Mouse (Mus musculus): Measurements from ENCODE around the gene Olfr763. TPM values are rescaled to one million over a fixed set of nuclear protein-coding genes. Genes with fewer than 3 reads are reported as not detected.
"Not testable (repeated sequence)": the region's sequence is repeated elsewhere in the genome, so short reads cannot be mapped to it uniquely, and the experiment has no call there.

Gene Olfr763
- polyA plus RNA-seq, 1 experiment from 2014 or later, result not detected

GRCm38 (mm10) chr10:129026018-129026662, 15.5 kb downstream of the Olfr763 start:
- no peaks in the 10 kb centered on the region for H3K9me3 ChIP-seq (replicated peaks; ENCODE audit: control insufficient read depth, low read length)
- no peak overlapping the region for H3K27ac ChIP-seq (ENCODE audit: low read length)
- H3K4me2 ChIP-seq (ENCODE audit: low read depth, low read length), result no peak overlapping the region
- 58% methylated on average over 3 of the region's 3 CpGs for WGBS
- ATAC-seq (ENCODE audit: insufficient read depth, low FRiP score), result no peak
- no peak overlapping the region for H3K9ac ChIP-seq (ENCODE audit: low read length)
- H3K4me3 ChIP-seq (replicated peaks; ENCODE audit: low read length), result no peak overlapping the region
- H3K36me3 ChIP-seq (ENCODE audit: control insufficient read depth, insufficient read depth, low read length), result no peaks in the 10 kb centered on the region
- H3K27me3 ChIP-seq (ENCODE audit: control insufficient read depth, insufficient read depth, low read length), result no peaks in the 10 kb centered on the region
- no peaks in the 10 kb centered on the region for H3K4me1 ChIP-seq (ENCODE audit: control insufficient read depth, insufficient read depth, low read length)

- Histone ChIP-seq H3K36me3 (ENCODE audit: control insufficient read depth, insufficient read depth, low read length) (no peaks in the 10 kb centered on the region), H3K4me3 (replicated peaks; ENCODE audit: low read length) (no peak overlapping the region), H3K9me3 (replicated peaks; ENCODE audit: control insufficient read depth, low read length) (no peaks in the 10 kb centered on the region), H3K27ac (ENCODE audit: low read length) (no peak overlapping the region), H3K4me2 (ENCODE audit: low read depth, low read length) (no peak overlapping the region), H3K27me3 (ENCODE audit: control insufficient read depth, insufficient read depth, low read length) (no peaks in the 10 kb centered on the region), H3K9ac (ENCODE audit: low read length) (no peak overlapping the region), H3K4me1 (ENCODE audit: control insufficient read depth, insufficient read depth, low read length) (no peaks in the 10 kb centered on the region)
- WGBS, result 79% methylated on average over 2 of the region's 2 CpGs
- ATAC-seq (ENCODE audit: insufficient read depth, low FRiP score), result no peak
Observed at GRCm38 (mm10) chr10:129028343-129028742, 17.8 kb downstream of the Olfr763 start.

- no peak within 1 kb of the TSS for H3K9ac ChIP-seq (ENCODE audit: low read length)
- H3K27ac ChIP-seq (ENCODE audit: low read length), result no peak within 1 kb of the TSS
- no peaks in the 10 kb centered on the region for H3K36me3 ChIP-seq (ENCODE audit: control insufficient read depth, insufficient read depth, low read length)
- H3K4me2 ChIP-seq (ENCODE audit: low read depth, low read length), result no peak within 1 kb of the TSS
- no peak for ATAC-seq (ENCODE audit: insufficient read depth, low FRiP score)
- H3K27me3 ChIP-seq (ENCODE audit: control insufficient read depth, insufficient read depth, low read length), result no peaks in the 10 kb centered on the region
- H3K9me3 ChIP-seq (replicated peaks; ENCODE audit: control insufficient read depth, low read length), result no peaks in the 10 kb centered on the region
- 77% methylated on average over 3 of the region's 3 CpGs for WGBS
- H3K4me1 ChIP-seq (ENCODE audit: control insufficient read depth, insufficient read depth, low read length), result no peaks in the 10 kb centered on the region
- no peak within 1 kb of the TSS for H3K4me3 ChIP-seq (replicated peaks; ENCODE audit: low read length)
Observed at GRCm38 (mm10) chr10:129039796-129040195, 29.2 kb downstream of the Olfr763 start, which contains the start of gene Olfr764-ps1. Olfr764-ps1 (minus strand) TSS chr10:129039896.

GRCm38 (mm10) chr10:129049898-129050297, 39.3 kb downstream of the Olfr763 start, which contains the start of gene Olfr765:
Olfr765 (minus strand) TSS chr10:129049998.
- H3K9me3 ChIP-seq (replicated peaks; ENCODE audit: control insufficient read depth, low read length); H3K4me2 ChIP-seq (ENCODE audit: low read depth, low read length); ATAC-seq (ENCODE audit: insufficient read depth, low FRiP score); H3K4me3 ChIP-seq (replicated peaks; ENCODE audit: low read length); H3K27me3 ChIP-seq (ENCODE audit: control insufficient read depth, insufficient read depth, low read length); H3K36me3 ChIP-seq (ENCODE audit: control insufficient read depth, insufficient read depth, low read length); H3K4me1 ChIP-seq (ENCODE audit: control insufficient read depth, insufficient read depth, low read length); H3K9ac ChIP-seq (ENCODE audit: low read length); H3K27ac ChIP-seq (ENCODE audit: low read length): not testable (repeated sequence)

Other genes with a start within 250 kb of the Olfr763 start
- gene Mmp19, start 219.9 kb upstream of the Olfr763 start, polyA plus RNA-seq (2015; fragmentation: Nextera tagmentation; extraction: Ambion mirVana), result 2.2 and 3.5 TPM in 2 replicates
- 54.1 and 59.5 TPM in 2 replicates for gene Dnajc14, start 206.7 kb upstream of the Olfr763 start, polyA plus RNA-seq (2015; fragmentation: Nextera tagmentation; extraction: Ambion mirVana)
- 17.3 and 18.2 TPM in 2 replicates for gene Tmem198b, start 206.4 kb upstream of the Olfr763 start, polyA plus RNA-seq (2015; fragmentation: Nextera tagmentation; extraction: Ambion mirVana)
- gene Sarnp, start 193.5 kb upstream of the Olfr763 start, polyA plus RNA-seq (2015; fragmentation: Nextera tagmentation; extraction: Ambion mirVana), result 161 and 184 TPM in 2 replicates
- 84.9 and 103 TPM in 2 replicates for gene Ormdl2, start 189.1 kb upstream of the Olfr763 start, polyA plus RNA-seq (2015; fragmentation: Nextera tagmentation; extraction: Ambion mirVana)
- gene Gdf11, start 119.1 kb upstream of the Olfr763 start, polyA plus RNA-seq (2015; fragmentation: Nextera tagmentation; extraction: Ambion mirVana), result 2.8 and 2.9 TPM in 2 replicates
- gene Cd63, start 109.8 kb upstream of the Olfr763 start, polyA plus RNA-seq (2015; fragmentation: Nextera tagmentation; extraction: Ambion mirVana), result 756 and 798 TPM in 2 replicates
- gene Rdh5, start 87.9 kb upstream of the Olfr763 start, polyA plus RNA-seq (2015; fragmentation: Nextera tagmentation; extraction: Ambion mirVana), result 16.6 and 18.7 TPM in 2 replicates
- 194 and 206 TPM in 2 replicates for gene Bloc1s1, start 86.8 kb upstream of the Olfr763 start, polyA plus RNA-seq (2015; fragmentation: Nextera tagmentation; extraction: Ambion mirVana)
- 7.9 and 12.4 TPM in 2 replicates for gene Itga7, start 77.0 kb upstream of the Olfr763 start, polyA plus RNA-seq (2015; fragmentation: Nextera tagmentation; extraction: Ambion mirVana)
- gene Mettl7b, start 49.8 kb upstream of the Olfr763 start, polyA plus RNA-seq (2015; fragmentation: Nextera tagmentation; extraction: Ambion mirVana), result 3.4 and 3.6 TPM in 2 replicates
- not detected in 2 replicates for gene Olfr9, start 21.4 kb upstream of the Olfr763 start, polyA plus RNA-seq (2015; fragmentation: Nextera tagmentation; extraction: Ambion mirVana)
- not detected in 2 replicates for gene Olfr764-ps1, start 29.1 kb downstream of the Olfr763 start, polyA plus RNA-seq (2015; fragmentation: Nextera tagmentation; extraction: Ambion mirVana)
- not detected in 2 replicates for gene Olfr765, start 39.2 kb downstream of the Olfr763 start, polyA plus RNA-seq (2015; fragmentation: Nextera tagmentation; extraction: Ambion mirVana)
- gene Olfr766-ps1, start 58.2 kb downstream of the Olfr763 start, polyA plus RNA-seq (2015; fragmentation: Nextera tagmentation; extraction: Ambion mirVana), result not detected in 2 replicates
- gene Olfr767, start 72.1 kb downstream of the Olfr763 start, polyA plus RNA-seq (2015; fragmentation: Nextera tagmentation; extraction: Ambion mirVana), result not detected in 2 replicates
- gene Olfr768, start 88.6 kb downstream of the Olfr763 start, polyA plus RNA-seq (2015; fragmentation: Nextera tagmentation; extraction: Ambion mirVana), result not detected in 2 replicates
- gene Olfr769, start 107.1 kb downstream of the Olfr763 start, polyA plus RNA-seq (2015; fragmentation: Nextera tagmentation; extraction: Ambion mirVana), result not detected in 2 replicates
- gene Olfr770, start 128.2 kb downstream of the Olfr763 start, polyA plus RNA-seq (2015; fragmentation: Nextera tagmentation; extraction: Ambion mirVana), result not detected in 2 replicates
- not detected in 2 replicates for gene Olfr771, start 154.0 kb downstream of the Olfr763 start, polyA plus RNA-seq (2015; fragmentation: Nextera tagmentation; extraction: Ambion mirVana)
- gene Olfr772, start 167.1 kb downstream of the Olfr763 start, polyA plus RNA-seq (2015; fragmentation: Nextera tagmentation; extraction: Ambion mirVana), result not detected in 2 replicates
- gene Olfr773, start 176.6 kb downstream of the Olfr763 start, polyA plus RNA-seq (2015; fragmentation: Nextera tagmentation; extraction: Ambion mirVana), result not detected in 2 replicates
- not detected in 2 replicates for gene Olfr774, start 225.4 kb downstream of the Olfr763 start, polyA plus RNA-seq (2015; fragmentation: Nextera tagmentation; extraction: Ambion mirVana)
- gene Olfr775, start 237.6 kb downstream of the Olfr763 start, polyA plus RNA-seq (2015; fragmentation: Nextera tagmentation; extraction: Ambion mirVana), result not detected in 2 replicates
- gene Olfr776, start 248.3 kb downstream of the Olfr763 start, polyA plus RNA-seq (2015; fragmentation: Nextera tagmentation; extraction: Ambion mirVana), result not detected in 2 replicates